Mouse (Mus musculus) liver, postnatal 0 days (tissue): ENCODE results near the gene Gm5105. TPM values are rescaled to one million over a fixed set of nuclear protein-coding genes. Genes with fewer than 3 reads are reported as not detected.
A peak's percentile ranks its signal among the peaks of the same experiment; 100 is the strongest.

Source experiments
- ATAC-seq: fragments of 200-750 bp; cut with Nextera tagmentation; 2 replicates; pipeline ENCODE4 v1.8.0; 2017; ENCODE audit warnings: mild to moderate bottlenecking, moderate library complexity
- DNase-seq: peaks from one replicate; pipeline ENCODE4 v3.0.0-alpha.2; 2016
- H3K27ac ChIP-seq: fragments of 300-500 bp; sonication (generic); 2 replicates; pipeline ENCODE4 v1.5.1; 2014; ENCODE audit warnings: antibody characterized with exemption, moderate library complexity, mild to moderate bottlenecking, low read depth
- H3K27me3 ChIP-seq: fragments of 300-500 bp; sonication (generic); 2 replicates; pipeline ENCODE4 v1.6.1; 2014; ENCODE audit warnings: low read length, control low read depth, mixed read lengths; ENCODE audit not compliant: insufficient read depth
- H3K36me3 ChIP-seq: fragments of 300-500 bp; sonication (generic); replicated peaks from 2 replicates; pipeline ENCODE4 v1.6.1; 2014; ENCODE audit warnings: mild to moderate bottlenecking, control low read depth, low read length, moderate library complexity, mixed read lengths; ENCODE audit not compliant: insufficient read depth
- H3K4me1 ChIP-seq: fragments of 300-500 bp; sonication (generic); 2 replicates; pipeline ENCODE4 v1.6.1; 2014; ENCODE audit warnings: antibody characterized with exemption, mild to moderate bottlenecking, control low read depth; ENCODE audit not compliant: insufficient read depth
- H3K4me2 ChIP-seq: fragments of 300-500 bp; sonication (generic); 2 replicates; pipeline ENCODE4 v1.6.1; 2014; ENCODE audit warnings: low read depth, mild to moderate bottlenecking, low read length, moderate library complexity, mixed read lengths
- H3K4me3 ChIP-seq: fragments of 300-500 bp; sonication (generic); 2 replicates; pipeline ENCODE4 v1.5.1; 2014; ENCODE audit warnings: low read depth, low read length
- H3K9ac ChIP-seq: fragments of 300-500 bp; sonication (generic); replicated peaks from 2 replicates; pipeline ENCODE4 v1.6.1; 2014; ENCODE audit warnings: mild to moderate bottlenecking, moderate library complexity
- H3K9me3 ChIP-seq: fragments of 300-500 bp; sonication (generic); 2 replicates; pipeline ENCODE4 v1.6.1; 2016; ENCODE audit warnings: mild to moderate bottlenecking, control low read depth, low read length, mixed read lengths
- CTCF ChIP-seq: sonication (generic); IDR thresholded peaks from 2 replicates; pipeline ENCODE4 v1.5.1; 2016; ENCODE audit warnings: antibody characterized with exemption, low read depth
- EP300 ChIP-seq: IDR thresholded peaks from 2 replicates; pipeline ENCODE4 v1.6.1; 2016; ENCODE audit warnings: antibody characterized with exemption, low read depth, mild to moderate bottlenecking
- WGBS: fragments of 180-500 bp; shearing (Covaris S2); extraction: QIAGEN DNeasy Blood & Tissue Kit; methylation state at CpG from one replicate; pipeline ENCODE4 v1.1.7; 2014; ENCODE audit not compliant: insufficient replicate concordance; 5-methylcytosine and 5-hydroxymethylcytosine counted together
- polyA plus RNA-seq: library from polyadenylated mRNA; unstranded; fragments of >200 nt; fragmentation: Nextera tagmentation; extraction: Ambion mirVana; gene quantifications from 2 replicates; pipeline ENCODE4 v1.2.1, GENCODE M21; 2015

The Gm5105 gene
- not detected in 2 replicates for polyA plus RNA-seq

DNA sequence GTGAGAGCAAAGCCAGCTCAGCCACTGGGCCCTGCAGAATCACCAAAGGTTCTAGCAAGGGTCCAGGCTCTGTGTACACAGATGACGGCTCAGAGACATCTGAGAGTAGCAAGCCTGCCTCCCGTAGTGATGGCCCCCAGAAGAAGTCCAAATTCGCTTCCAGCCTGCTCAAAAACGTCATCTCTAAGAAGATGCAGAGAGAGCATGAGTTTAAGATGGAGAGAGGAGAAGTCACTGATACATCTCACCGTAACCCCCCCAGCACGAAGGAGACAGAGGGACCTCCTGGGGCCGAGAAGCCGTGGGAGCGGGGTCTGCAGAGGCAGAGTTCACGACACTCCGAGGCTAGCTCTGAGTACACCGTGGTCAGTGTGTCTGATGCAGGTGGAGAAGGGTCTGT, at the start of gene Gm5105:
Gene Gm5105, minus strand, starts transcription at position 101 of the 400 bp plus-strand sequence.
- ATAC-seq (no peak), DNase-seq (no peak)
- no peaks in the 10 kb centered on the region for H3K36me3 ChIP-seq
- no peak within 1 kb of the TSS for H3K4me3 ChIP-seq
- no peaks in the 10 kb centered on the region for H3K27me3 ChIP-seq
- no peaks in the 10 kb centered on the region for H3K9me3 ChIP-seq
- no peak within 1 kb of the TSS for H3K9ac ChIP-seq
- no peak within 1 kb of the TSS for H3K27ac ChIP-seq
- H3K4me1 ChIP-seq = no peaks in the 10 kb centered on the region
- WGBS = 80% methylated on average over 12 of the region's 12 CpGs
- TF ChIP-seq EP300 = no peak
- no peak for TF ChIP-seq CTCF
- no peak within 1 kb of the TSS for H3K4me2 ChIP-seq

DNA sequence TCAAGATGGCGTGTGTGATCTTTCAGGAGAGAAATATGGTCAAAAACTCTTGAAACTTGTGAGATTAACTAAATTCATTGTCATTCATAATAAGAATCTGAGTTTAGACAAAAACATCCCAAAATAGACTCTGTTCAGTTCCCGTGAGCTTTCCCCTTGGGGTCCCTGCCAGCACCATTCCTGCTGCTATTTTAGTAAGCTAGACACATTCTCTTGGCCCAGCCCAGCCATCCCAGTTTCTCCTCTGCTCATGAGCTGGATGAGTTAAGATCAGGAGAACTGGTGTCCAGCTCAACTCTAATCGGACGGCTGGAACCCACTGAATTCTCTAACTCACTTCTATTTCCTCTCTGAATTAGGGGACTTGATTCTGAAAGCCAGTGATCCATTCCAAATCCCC, 49.7 kb upstream of the Gm5105 start:
- Histone ChIP-seq H3K4me2 (no peak overlapping the region), H3K9ac (no peak overlapping the region), H3K27me3 (no peaks in the 10 kb centered on the region), H3K36me3 (peaks cover 11% of the 10 kb centered on the region; the same call in 1 of the 2 replicates), H3K4me1 (no peaks in the 10 kb centered on the region), H3K4me3 (no peak overlapping the region), H3K27ac (no peak overlapping the region), H3K9me3 (no peaks in the 10 kb centered on the region)
- TF ChIP-seq CTCF = no peak
- no peak for TF ChIP-seq EP300
- DNase-seq = no peak
- 79% methylated on average over 4 of the region's 4 CpGs for whole genome bisulfite sequencing
- ATAC-seq = no peak

DNA sequence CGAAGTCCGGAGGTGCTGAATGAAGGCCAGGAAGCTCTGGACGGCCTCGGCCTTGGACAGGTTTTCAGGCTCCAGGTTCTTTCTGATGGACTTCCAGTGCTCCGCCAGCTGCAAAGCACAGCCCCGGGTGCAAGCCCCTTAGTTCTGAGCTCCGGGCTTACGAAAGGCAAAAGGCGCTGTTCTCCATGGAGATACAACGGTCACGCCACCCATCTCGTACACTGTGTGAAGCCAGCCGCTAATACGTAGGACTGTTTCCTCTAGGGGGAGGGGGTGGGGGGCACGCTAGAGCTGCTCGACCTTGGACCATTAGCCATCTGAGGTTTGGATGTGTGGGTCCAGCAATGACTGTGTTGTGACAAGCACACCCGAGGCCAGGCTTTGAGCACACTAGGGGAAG, 46.9 kb upstream of the Gm5105 start:
- no peak for DNase-seq
- Histone ChIP-seq H3K4me3 (no peak overlapping the region), H3K4me2 (no peak overlapping the region), H3K9me3 (no peaks in the 10 kb centered on the region), H3K9ac (no peak overlapping the region), H3K36me3 (peaks cover 10% of the 10 kb centered on the region; the same call in 1 of the 2 replicates), H3K27ac (no peak overlapping the region), H3K27me3 (no peaks in the 10 kb centered on the region), H3K4me1 (no peaks in the 10 kb centered on the region)
- 79% methylated on average over 17 of the region's 17 CpGs for WGBS
- no peak for ATAC-seq
- TF ChIP-seq EP300 = no peak
- TF ChIP-seq CTCF = no peak

DNA sequence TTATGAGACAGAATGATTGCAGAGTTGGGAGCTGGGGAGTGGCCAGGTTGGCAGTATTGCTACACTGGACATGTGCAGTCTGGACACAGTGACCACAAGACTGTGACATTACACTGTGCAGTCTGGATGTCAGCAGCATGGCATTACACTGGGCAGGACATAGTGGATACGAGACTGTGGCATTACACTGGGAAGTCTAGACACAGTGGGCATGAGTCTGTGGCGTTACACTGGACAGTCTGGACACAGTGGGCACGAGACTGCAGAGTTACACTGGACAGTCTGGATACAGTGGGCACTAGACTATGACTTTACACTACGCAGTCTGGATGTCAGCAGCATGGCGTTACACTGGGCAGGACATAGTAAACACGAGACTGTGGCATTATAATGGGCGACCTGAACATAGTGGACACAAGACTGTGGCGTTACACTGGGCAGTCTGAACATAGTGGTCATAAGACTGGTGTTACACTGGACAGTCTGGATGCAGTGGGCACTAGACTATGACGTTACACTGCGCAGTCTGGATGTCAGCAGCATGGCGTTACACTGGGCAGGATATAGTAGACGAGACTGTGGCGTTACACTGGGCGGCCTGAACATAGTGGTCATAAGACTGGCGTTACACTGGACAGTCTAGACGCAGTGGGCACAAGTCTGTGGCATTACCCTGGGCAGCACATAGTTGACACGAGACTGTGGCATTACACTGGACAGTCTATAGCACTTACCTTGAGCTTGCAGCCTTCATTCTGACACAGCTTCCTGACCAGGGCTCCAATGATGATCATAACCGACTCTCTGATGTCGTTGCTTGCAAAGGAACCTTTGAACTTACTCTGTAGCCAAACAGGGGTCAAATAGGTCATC, 44.0 kb upstream of the Gm5105 start:
- Histone ChIP-seq H3K9me3 (no peaks in the 10 kb centered on the region), H3K4me3 (no peak overlapping the region), H3K4me2 (no peak overlapping the region), H3K27me3 (no peaks in the 10 kb centered on the region), H3K36me3 (peaks cover 10% of the 10 kb centered on the region), H3K4me1 (no peaks in the 10 kb centered on the region), H3K9ac (no peak overlapping the region), H3K27ac (no peak overlapping the region)
- no peak; the same call in 1 of the 2 replicates for ATAC-seq
- WGBS = 81% methylated on average over 19 of the region's 19 CpGs
- no peak for TF ChIP-seq CTCF
- no peak for TF ChIP-seq EP300
- no peak for DNase-seq

DNA sequence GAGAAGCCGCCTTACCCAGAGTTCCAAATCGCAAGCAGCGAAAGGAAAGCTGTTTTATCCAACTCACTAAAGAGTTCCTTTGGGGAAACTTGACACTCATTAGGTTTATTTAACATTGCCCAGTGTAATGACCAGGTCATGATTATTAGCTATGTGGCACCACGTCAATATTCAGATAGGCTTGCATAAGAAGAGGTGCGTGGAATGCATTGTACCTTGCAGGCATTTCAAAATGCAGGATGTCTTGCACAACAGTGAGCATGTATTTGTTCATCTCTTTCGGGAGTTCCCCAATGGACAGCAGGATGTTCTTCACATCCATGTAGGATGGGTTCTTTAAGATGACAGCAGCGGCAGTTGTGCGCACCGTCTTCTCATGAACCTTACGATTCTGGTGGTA, 39.7 kb upstream of the Gm5105 start:
- H3K4me3 ChIP-seq = no peak overlapping the region
- peak; percentile 84 for ATAC-seq

DNA sequence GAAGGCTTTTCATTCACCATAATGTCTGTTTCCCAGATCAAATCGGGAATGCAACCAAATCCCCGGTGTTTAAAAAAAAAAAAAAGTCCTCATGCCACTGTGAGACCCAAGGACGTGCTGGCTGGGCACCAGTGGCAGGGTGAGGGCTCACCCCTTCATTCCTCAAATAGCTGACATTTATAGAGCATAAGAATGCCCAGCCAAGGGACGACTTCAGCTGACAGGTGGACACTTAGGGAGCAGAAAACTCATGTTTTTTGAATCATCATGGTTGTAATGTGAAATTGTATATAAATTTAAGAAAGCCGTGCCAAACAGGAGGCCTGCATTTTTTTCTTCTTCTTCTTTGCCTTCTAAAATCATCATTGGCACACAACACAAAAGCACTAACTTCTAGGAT, 37.9 kb upstream of the Gm5105 start:
- Histone ChIP-seq H3K9ac (no peak overlapping the region), H3K4me3 (no peak overlapping the region), H3K27ac (no peak overlapping the region), H3K4me1 (no peaks in the 10 kb centered on the region), H3K4me2 (no peak overlapping the region), H3K9me3 (no peaks in the 10 kb centered on the region), H3K36me3 (peaks cover 14% of the 10 kb centered on the region), H3K27me3 (no peaks in the 10 kb centered on the region)
- ATAC-seq (no peak), DNase-seq (no peak)
- WGBS = 77% methylated on average over 5 of the region's 5 CpGs
- no peak for TF ChIP-seq CTCF
- TF ChIP-seq EP300 = no peak

More for the DNA sequence above, 39.7 kb upstream of the Gm5105 start:
- Histone ChIP-seq H3K36me3 (peaks cover 14% of the 10 kb centered on the region), H3K4me2 (no peak overlapping the region), H3K9me3 (no peaks in the 10 kb centered on the region), H3K27ac (no peak overlapping the region), H3K27me3 (no peaks in the 10 kb centered on the region), H3K4me1 (no peaks in the 10 kb centered on the region), H3K9ac (no peak overlapping the region)
- peak; percentile 62 for TF ChIP-seq EP300
- TF ChIP-seq CTCF = no peak
- 81% methylated on average over 10 of the region's 10 CpGs for WGBS
- peak; percentile 32 for DNase-seq
